Mouse (Mus musculus) hindbrain, embryonic 16.5 days (tissue): Measurements from ENCODE around the gene Aspscr1. TPM values are rescaled to one million over a fixed set of nuclear protein-coding genes. Genes with fewer than 3 reads are reported as not detected.

Source experiments
- ATAC-seq: fragments of 200-750 bp; cut with Nextera tagmentation; 2 replicates; pipeline ENCODE4 v1.8.0; 2017; ENCODE audit warnings: moderate TSS enrichment, moderate library complexity
- H3K27ac ChIP-seq: fragments of 300-500 bp; sonication (generic); 2 replicates; pipeline ENCODE4 v1.5.1; 2014; ENCODE audit warnings: low read depth, mild to moderate bottlenecking, control low read depth, low read length, moderate library complexity
- H3K27me3 ChIP-seq: fragments of 300-500 bp; sonication (generic); replicated peaks from 2 replicates; pipeline ENCODE4 v1.6.1; 2014; ENCODE audit warnings: low read length; ENCODE audit not compliant: control insufficient read depth, insufficient read depth
- H3K36me3 ChIP-seq: fragments of 300-500 bp; sonication (generic); 2 replicates; pipeline ENCODE4 v1.6.1; 2014; ENCODE audit warnings: mild to moderate bottlenecking, low read length, moderate library complexity, mixed read lengths; ENCODE audit not compliant: control insufficient read depth, insufficient read depth
- H3K4me1 ChIP-seq: fragments of 300-500 bp; sonication (generic); 2 replicates; pipeline ENCODE4 v1.6.1; 2014; ENCODE audit warnings: low read depth, low read length; ENCODE audit not compliant: control insufficient read depth, insufficient read depth
- H3K4me2 ChIP-seq: fragments of 300-500 bp; sonication (generic); 2 replicates; pipeline ENCODE4 v1.6.1; 2014; ENCODE audit warnings: mild to moderate bottlenecking, low read length, control low read depth, moderate library complexity
- H3K4me3 ChIP-seq: fragments of 300-500 bp; sonication (generic); 2 replicates; pipeline ENCODE4 v1.5.1; 2014; ENCODE audit warnings: mild to moderate bottlenecking, low read length, control low read depth, moderate library complexity
- H3K9ac ChIP-seq: fragments of 300-500 bp; sonication (generic); 2 replicates; pipeline ENCODE4 v1.6.1; 2014; ENCODE audit warnings: low read depth, mild to moderate bottlenecking, control low read depth, low read length, moderate library complexity
- H3K9me3 ChIP-seq: fragments of 300-500 bp; sonication (generic); 2 replicates; pipeline ENCODE4 v1.6.1; 2014; ENCODE audit warnings: mild to moderate bottlenecking, low read length, moderate library complexity; ENCODE audit not compliant: control insufficient read depth
- WGBS: fragments of 180-500 bp; shearing (Covaris S2); extraction: QIAGEN DNeasy Blood & Tissue Kit; methylation state at CpG from one replicate; pipeline ENCODE4 v1.1.7; 2014; 5-methylcytosine and 5-hydroxymethylcytosine counted together
- polyA plus RNA-seq: library from polyadenylated mRNA; unstranded; fragments of >200 nt; fragmentation: Nextera tagmentation; extraction: Ambion mirVana; gene quantifications from 2 replicates; pipeline ENCODE4 v1.2.1, GENCODE M21; 2015

The Aspscr1 gene
- polyA plus RNA-seq, 1 experiment from 2014 or later, result 146 TPM

GRCm38 (mm10) chr11:120714546-120714945 lies 41.8 kb downstream of the Aspscr1 start:
- H3K27me3 ChIP-seq, result no peaks in the 10 kb centered on the region
- H3K27ac ChIP-seq, result no peak overlapping the region
- 61% methylated on average over 10 of the region's 10 CpGs for WGBS
- H3K4me1 ChIP-seq, result peaks cover 19% of the 10 kb centered on the region
- peaks cover 13% of the 10 kb centered on the region for H3K36me3 ChIP-seq
- no peak for ATAC-seq
- peak overlapping the region; percentile 68 for H3K4me3 ChIP-seq
- peak overlapping the region; percentile 99 for H3K4me2 ChIP-seq
- no peaks in the 10 kb centered on the region for H3K9me3 ChIP-seq
- peak overlapping the region; percentile 78 for H3K9ac ChIP-seq

GRCm38 (mm10) chr11:120715131-120715530 lies 42.4 kb downstream of the Aspscr1 start:
- no peak overlapping the region for H3K4me2 ChIP-seq
- H3K27ac ChIP-seq, result no peak overlapping the region
- no peaks in the 10 kb centered on the region for H3K9me3 ChIP-seq
- ATAC-seq, result no peak
- H3K36me3 ChIP-seq, result peaks cover 13% of the 10 kb centered on the region
- H3K27me3 ChIP-seq, result no peaks in the 10 kb centered on the region
- H3K9ac ChIP-seq, result no peak overlapping the region
- peaks cover 19% of the 10 kb centered on the region for H3K4me1 ChIP-seq
- H3K4me3 ChIP-seq, result no peak overlapping the region
- WGBS, result 89% methylated on average over 9 of the region's 9 CpGs

GRCm38 (mm10) chr11:120719242-120719641 lies 46.5 kb downstream of the Aspscr1 start:
- no peaks in the 10 kb centered on the region for H3K27me3 ChIP-seq
- no peak overlapping the region for H3K9ac ChIP-seq
- no peaks in the 10 kb centered on the region for H3K9me3 ChIP-seq
- H3K4me2 ChIP-seq, result no peak overlapping the region
- ATAC-seq, result no peak
- WGBS, result 88% methylated on average over 9 of the region's 9 CpGs
- H3K27ac ChIP-seq, result no peak overlapping the region
- peaks cover 21% of the 10 kb centered on the region for H3K4me1 ChIP-seq
- peaks cover 14% of the 10 kb centered on the region for H3K36me3 ChIP-seq
- H3K4me3 ChIP-seq, result no peak overlapping the region

GRCm38 (mm10) chr11:120719841-120720376 lies 47.1 kb downstream of the Aspscr1 start:
- no peak for ATAC-seq
- Histone ChIP-seq H3K9ac (no peak overlapping the region), H3K9me3 (no peaks in the 10 kb centered on the region), H3K36me3 (peaks cover 14% of the 10 kb centered on the region), H3K27me3 (no peaks in the 10 kb centered on the region), H3K4me1 (peaks cover 15% of the 10 kb centered on the region), H3K4me3 (no peak overlapping the region), H3K4me2 (peak overlapping the region; percentile 11; the same call in 1 of the 2 replicates), H3K27ac (no peak overlapping the region)
- WGBS, result 76% methylated on average over 13 of the region's 13 CpGs

- H3K9me3 ChIP-seq, result no peaks in the 10 kb centered on the region
- H3K9ac ChIP-seq, result peak overlapping the region; percentile 95
- H3K36me3 ChIP-seq, result peaks cover 14% of the 10 kb centered on the region
- peak overlapping the region; percentile 64 for H3K4me3 ChIP-seq
- peak overlapping the region; percentile 82 for H3K27ac ChIP-seq
- H3K27me3 ChIP-seq, result no peaks in the 10 kb centered on the region
- 11% methylated on average over 17 of the region's 17 CpGs for WGBS
- 0 out of 2 replicates have a peak, but pooled peaks have one; percentile 9 for ATAC-seq
- H3K4me2 ChIP-seq, result peak overlapping the region; percentile 64
- H3K4me1 ChIP-seq, result peaks cover 14% of the 10 kb centered on the region
Observed at GRCm38 (mm10) chr11:120720450-120720849, 47.7 kb downstream of the Aspscr1 start.

- H3K4me1 ChIP-seq, result peaks cover 16% of the 10 kb centered on the region
- H3K9ac ChIP-seq, result peak within 1 kb of the TSS; percentile 95
- WGBS, result under 1% methylated on average over 70 of the region's 90 CpGs
- peak within 1 kb of the TSS; percentile 82 for H3K27ac ChIP-seq
- peaks cover 18% of the 10 kb centered on the region for H3K36me3 ChIP-seq
- peak; percentile 90 for ATAC-seq
- H3K9me3 ChIP-seq, result no peaks in the 10 kb centered on the region
- peak within 1 kb of the TSS; percentile 64 for H3K4me3 ChIP-seq
- H3K4me2 ChIP-seq, result peak within 1 kb of the TSS; percentile 64
- H3K27me3 ChIP-seq, result no peaks in the 10 kb centered on the region
Observed at GRCm38 (mm10) chr11:120721124-120722066, 48.6 kb downstream of the Aspscr1 start, which contains the start of gene Rac3. Rac3 (plus strand) TSS chr11:120721470.

- ATAC-seq, result peak; percentile 8; the same call in 1 of the 2 replicates
- Histone ChIP-seq H3K9me3 (no peaks in the 10 kb centered on the region), H3K27me3 (no peaks in the 10 kb centered on the region), H3K4me2 (peak overlapping the region; percentile 64), H3K4me3 (peak overlapping the region; percentile 64), H3K4me1 (peaks cover 23% of the 10 kb centered on the region), H3K27ac (peak overlapping the region; percentile 82; the same call in 1 of the 2 replicates), H3K36me3 (peaks cover 15% of the 10 kb centered on the region), H3K9ac (peak overlapping the region; percentile 95)
- 18% methylated on average over 21 of the region's 21 CpGs for WGBS
Observed at GRCm38 (mm10) chr11:120722067-120722630, 49.4 kb downstream of the Aspscr1 start.

- no peak overlapping the region for H3K27ac ChIP-seq
- H3K27me3 ChIP-seq, result no peaks in the 10 kb centered on the region
- peak overlapping the region; percentile 64 for H3K4me2 ChIP-seq
- H3K36me3 ChIP-seq, result peaks cover 8% of the 10 kb centered on the region
- no peaks in the 10 kb centered on the region for H3K9me3 ChIP-seq
- H3K4me3 ChIP-seq, result peak overlapping the region; percentile 64
- peaks cover 23% of the 10 kb centered on the region for H3K4me1 ChIP-seq
- no peak for ATAC-seq
- WGBS, result 90% methylated on average over 11 of the region's 11 CpGs
- H3K9ac ChIP-seq, result peak overlapping the region; percentile 95; the same call in 1 of the 2 replicates
Observed at GRCm38 (mm10) chr11:120722761-120723382, 50.1 kb downstream of the Aspscr1 start.
